11 mouse cellular contexts compared by ENCODE assay signal in genomic region chr7:63668951-63669350, GRCm38 (mm10).
DNase-seq lines count a peak whose midpoint lies in the region; ATAC-seq lines count a peak whose summit lies in the region.
"Had no signal": no experiment of that assay in that cellular context is flagged by ENCODE, and none has a peak within 500 bp of the region (broad histone marks: within the 10 kb centered on the region; RNA-seq: fewer than 3 reads in every experiment).

No protein-coding gene starts in this region.

- no peak overlapping the region for H3K9ac ChIP-seq in hindbrain, embryonic 11.5 days (ENCODE audit: low read depth, low read length)
- no peak overlapping the region for H3K9ac ChIP-seq in forebrain, embryonic 16.5 days (replicated peaks; ENCODE audit: low read depth, low read length)
- no peak overlapping the region for H3K9ac ChIP-seq in midbrain, embryonic 14.5 days (replicated peaks; ENCODE audit: low read length)
- H3K9ac ChIP-seq in heart, embryonic 12.5 days: no peak overlapping the region
- H3K9ac ChIP-seq: liver, embryonic 15.5 days had no signal

- H3K4me3 ChIP-seq in hindbrain, embryonic 11.5 days (ENCODE audit: low read depth, low read length): no peak overlapping the region
- no peak overlapping the region for H3K4me3 ChIP-seq in hindbrain, embryonic 10.5 days
- H3K4me3 ChIP-seq in forebrain, embryonic 16.5 days (replicated peaks; ENCODE audit: low read length): no peak overlapping the region
- H3K4me3 ChIP-seq in midbrain, embryonic 14.5 days (replicated peaks; ENCODE audit: low read depth, low read length): no peak overlapping the region
- no peak overlapping the region for H3K4me3 ChIP-seq in heart, embryonic 12.5 days
- H3K4me3 ChIP-seq: gastrocnemius, adult 2 months; liver, embryonic 15.5 days; megakaryocyte, embryonic 14.5 days had no signal

- no peak overlapping the region for H3K27ac ChIP-seq in hindbrain, embryonic 11.5 days (ENCODE audit: low read depth, low read length)
- no peak overlapping the region for H3K27ac ChIP-seq in hindbrain, embryonic 10.5 days
- peak overlapping the region; percentile 39 for H3K27ac ChIP-seq in forebrain, embryonic 16.5 days (ENCODE audit: low read length)
- H3K27ac ChIP-seq in midbrain, embryonic 14.5 days (replicated peaks; ENCODE audit: low read depth, low read length): peak overlapping the region; percentile 74
- no peak overlapping the region for H3K27ac ChIP-seq in heart, embryonic 12.5 days (ENCODE audit: poor library complexity, severe bottlenecking)
- H3K27ac ChIP-seq: gastrocnemius, adult 2 months; liver, embryonic 15.5 days had no signal

- H3K27me3 ChIP-seq in hindbrain, embryonic 11.5 days (ENCODE audit: control insufficient read depth, insufficient read depth, low read length): no peaks in the 10 kb centered on the region
- no peaks in the 10 kb centered on the region for H3K27me3 ChIP-seq in hindbrain, embryonic 10.5 days (ENCODE audit: insufficient read depth, poor library complexity, severe bottlenecking)
- no peaks in the 10 kb centered on the region for H3K27me3 ChIP-seq in forebrain, embryonic 16.5 days (replicated peaks; ENCODE audit: control insufficient read depth, insufficient read depth, low read length)
- H3K27me3 ChIP-seq in midbrain, embryonic 14.5 days (ENCODE audit: control insufficient read depth, insufficient read depth, low read length): no peaks in the 10 kb centered on the region
- H3K27me3 ChIP-seq in heart, embryonic 12.5 days (replicated peaks): no peaks in the 10 kb centered on the region; the same call in 1 of the 2 replicates
- H3K27me3 ChIP-seq: liver, embryonic 15.5 days; megakaryocyte, embryonic 14.5 days had no signal

- WGBS in hindbrain, embryonic 11.5 days: 81% methylated on average over 14 of the region's 14 CpGs
- 87% methylated on average over 14 of the region's 14 CpGs for WGBS in hindbrain, embryonic 10.5 days
- WGBS in forebrain, embryonic 16.5 days: 44% methylated on average over 14 of the region's 14 CpGs
- WGBS in midbrain, embryonic 14.5 days: 66% methylated on average over 14 of the region's 14 CpGs
- 83% methylated on average over 14 of the region's 14 CpGs for WGBS in heart, embryonic 12.5 days

- intact Hi-C loops in gastrocnemius, postnatal 14 days (cut with DNase I; ENCODE audit: low total_unique reads): no loop called here

- DNase-seq in hindbrain, embryonic 11.5 days (ENCODE audit: low spot score): peak; percentile 1
- DNase-seq in hindbrain, embryonic 10.5 days (ENCODE audit: low spot score): no peak
- peak; percentile 15 for DNase-seq in R1 (ENCODE audit: low read depth, low spot score)
- DNase-seq in midbrain, embryonic 14.5 days: peak; percentile 59
- DNase-seq in gastrocnemius, postnatal 14 days: no peak
- no peak for DNase-seq in cerebellum, adult 11-12 months
- DNase-seq: gastrocnemius, adult 2 months had no signal

- H3K9me3 ChIP-seq in hindbrain, embryonic 11.5 days (ENCODE audit: control insufficient read depth, low read length): no peaks in the 10 kb centered on the region
- H3K9me3 ChIP-seq in hindbrain, embryonic 10.5 days: no peaks in the 10 kb centered on the region
- H3K9me3 ChIP-seq in forebrain, embryonic 16.5 days (ENCODE audit: control insufficient read depth, low read length): no peaks in the 10 kb centered on the region
- H3K9me3 ChIP-seq in midbrain, embryonic 14.5 days (ENCODE audit: control insufficient read depth, low read length): no peaks in the 10 kb centered on the region
- H3K9me3 ChIP-seq in heart, embryonic 12.5 days (replicated peaks): no peaks in the 10 kb centered on the region
- H3K9me3 ChIP-seq: liver, embryonic 15.5 days; megakaryocyte, embryonic 14.5 days had no signal

- H3K36me3 ChIP-seq in hindbrain, embryonic 11.5 days (ENCODE audit: control insufficient read depth, insufficient read depth, low read length): no peaks in the 10 kb centered on the region
- H3K36me3 ChIP-seq in hindbrain, embryonic 10.5 days: no peaks in the 10 kb centered on the region
- no peaks in the 10 kb centered on the region for H3K36me3 ChIP-seq in forebrain, embryonic 16.5 days (ENCODE audit: control insufficient read depth, insufficient read depth)
- no peaks in the 10 kb centered on the region for H3K36me3 ChIP-seq in midbrain, embryonic 14.5 days (ENCODE audit: control insufficient read depth, insufficient read depth, low read length)
- no peaks in the 10 kb centered on the region for H3K36me3 ChIP-seq in heart, embryonic 12.5 days
- H3K36me3 ChIP-seq: liver, embryonic 15.5 days had no signal

- no peak for ATAC-seq in hindbrain, embryonic 11.5 days (ENCODE audit: low FRiP score)
- peak; percentile 65 for ATAC-seq in forebrain, embryonic 16.5 days
- peak; percentile 35; the same call in 1 of the 2 replicates for ATAC-seq in midbrain, embryonic 14.5 days (ENCODE audit: low FRiP score, low TSS enrichment)
- ATAC-seq in heart, embryonic 12.5 days (ENCODE audit: insufficient number of reproducible peaks, low FRiP score): no peak

- H3K4me1 ChIP-seq in hindbrain, embryonic 11.5 days (replicated peaks; ENCODE audit: control insufficient read depth, insufficient read depth, low read length): no peaks in the 10 kb centered on the region
- no peaks in the 10 kb centered on the region for H3K4me1 ChIP-seq in hindbrain, embryonic 10.5 days (replicated peaks)
- H3K4me1 ChIP-seq in forebrain, embryonic 16.5 days (replicated peaks; ENCODE audit: control insufficient read depth, insufficient read depth, low read length): peaks cover 21% of the 10 kb centered on the region
- peaks cover 12% of the 10 kb centered on the region for H3K4me1 ChIP-seq in midbrain, embryonic 14.5 days (ENCODE audit: control insufficient read depth, insufficient read depth, low read length)
- no peaks in the 10 kb centered on the region for H3K4me1 ChIP-seq in heart, embryonic 12.5 days (replicated peaks)
- H3K4me1 ChIP-seq: liver, embryonic 15.5 days; megakaryocyte, embryonic 14.5 days had no signal

- no peak overlapping the region for H3K4me2 ChIP-seq in hindbrain, embryonic 11.5 days (replicated peaks; ENCODE audit: low read depth, low read length)
- no peak overlapping the region for H3K4me2 ChIP-seq in forebrain, embryonic 16.5 days (ENCODE audit: low read length)
- peak overlapping the region; percentile 37 for H3K4me2 ChIP-seq in midbrain, embryonic 14.5 days (ENCODE audit: low read length)
- no peak overlapping the region for H3K4me2 ChIP-seq in heart, embryonic 12.5 days
- H3K4me2 ChIP-seq: liver, embryonic 15.5 days had no signal

Comparison
In these comparisons a context has a peak if more than half of its experiments do, and no peak if none do; other contexts are left out.
1. DNase-seq: peak in hindbrain, embryonic 11.5 days (single experiment), R1 (single experiment) and midbrain, embryonic 14.5 days (single experiment); none in hindbrain, embryonic 10.5 days (single experiment), gastrocnemius, postnatal 14 days (single experiment) and cerebellum, adult 11-12 months (single experiment).
2. ATAC-seq: peak in forebrain, embryonic 16.5 days (single experiment) and midbrain, embryonic 14.5 days (single experiment); none in hindbrain, embryonic 11.5 days (single experiment) and heart, embryonic 12.5 days (single experiment).
3. H3K27ac ChIP-seq: peak in forebrain, embryonic 16.5 days (single experiment) and midbrain, embryonic 14.5 days (single experiment); none in hindbrain, embryonic 11.5 days (single experiment), hindbrain, embryonic 10.5 days (single experiment) and heart, embryonic 12.5 days (single experiment).